Mouse (Mus musculus): Measurements from ENCODE around the gene Ncapg.
A peak's percentile ranks its signal among the peaks of the same experiment; 100 is the strongest.
"Not testable (repeated sequence)": the region's sequence is repeated elsewhere in the genome, so short reads cannot be mapped to it uniquely, and the experiment has no call there.

The Ncapg gene

DNA sequence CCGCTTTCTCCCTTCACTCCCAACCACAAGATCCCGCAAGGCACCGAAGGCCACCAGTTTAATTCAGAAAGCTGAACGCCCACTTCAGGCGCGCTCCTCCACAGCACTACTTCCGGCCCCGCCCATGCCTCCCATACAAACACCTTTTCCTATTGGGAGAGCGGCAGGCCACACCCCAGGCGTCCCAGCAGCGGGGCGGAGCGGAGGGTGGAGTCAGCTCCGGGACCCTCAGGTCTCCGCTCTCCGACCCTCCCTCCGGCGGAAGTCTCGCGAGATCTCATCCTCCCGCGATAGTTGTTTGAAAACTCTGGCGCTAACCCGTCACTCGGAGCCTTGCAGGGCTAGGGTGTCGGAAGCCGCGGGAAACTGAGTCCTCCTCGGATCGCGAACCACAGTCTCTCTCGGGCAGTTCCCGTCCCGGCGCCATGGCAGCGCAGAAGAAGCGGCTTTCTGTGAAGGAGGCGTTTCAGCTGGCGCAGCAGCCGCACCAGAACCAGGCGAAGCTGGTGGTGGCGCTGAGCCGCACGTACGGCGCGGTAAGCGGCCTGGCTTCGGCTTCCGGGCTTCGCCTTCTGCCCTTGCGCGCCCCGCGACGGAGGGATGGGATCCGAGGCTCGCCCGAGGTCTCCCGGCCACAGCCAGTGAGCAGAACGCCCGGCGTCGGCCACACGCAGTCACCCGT, at the start of gene Ncapg:
Gene Ncapg (plus strand): TSS at position 322 of the 682 bp plus-strand sequence.
- DNase-seq (ENCODE audit: low spot score): peak; percentile 100

DNA sequence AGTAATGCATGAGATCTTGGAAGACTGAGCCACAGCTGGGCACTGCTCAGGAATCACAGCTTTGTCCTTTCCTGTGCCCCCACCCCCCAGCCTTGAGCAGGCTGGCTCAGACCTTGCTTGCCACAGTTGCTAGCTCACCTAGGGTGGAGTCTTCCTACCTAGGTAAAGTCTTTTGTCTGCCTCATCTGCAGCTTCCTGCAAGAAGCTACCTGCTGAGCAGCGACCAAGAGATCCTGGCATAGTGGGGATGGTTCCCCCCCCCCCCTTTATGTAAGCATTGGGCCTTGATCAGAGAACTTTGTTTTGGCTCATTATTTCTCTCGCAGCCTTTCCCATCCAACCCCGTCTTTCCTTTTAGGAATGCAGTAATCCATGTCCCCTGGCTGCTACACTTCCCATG, 48.2 kb upstream of the Ncapg start:
- no peak for DNase-seq (ENCODE audit: low spot score)

DNA sequence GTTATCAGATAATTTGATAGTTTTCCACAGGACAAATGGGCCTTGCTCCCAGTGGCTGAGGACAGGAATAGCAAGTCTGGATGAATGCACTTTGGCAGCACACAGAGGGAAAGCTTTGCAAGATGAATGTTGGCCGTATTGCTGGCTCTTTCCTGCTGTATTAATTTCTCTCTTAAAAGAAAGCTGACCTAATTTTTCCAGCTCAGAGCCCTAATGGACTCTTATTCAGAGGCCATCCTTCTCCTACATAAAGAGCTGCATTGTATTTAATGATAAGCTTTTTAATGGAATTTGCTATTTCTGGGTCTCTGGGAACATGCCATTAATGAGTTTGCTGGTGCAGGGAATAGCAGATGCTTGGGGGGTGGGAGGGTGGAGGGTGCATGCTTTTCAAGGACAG, 41.9 kb upstream of the Ncapg start:
- no peak for DNase-seq (ENCODE audit: low spot score)

DNA sequence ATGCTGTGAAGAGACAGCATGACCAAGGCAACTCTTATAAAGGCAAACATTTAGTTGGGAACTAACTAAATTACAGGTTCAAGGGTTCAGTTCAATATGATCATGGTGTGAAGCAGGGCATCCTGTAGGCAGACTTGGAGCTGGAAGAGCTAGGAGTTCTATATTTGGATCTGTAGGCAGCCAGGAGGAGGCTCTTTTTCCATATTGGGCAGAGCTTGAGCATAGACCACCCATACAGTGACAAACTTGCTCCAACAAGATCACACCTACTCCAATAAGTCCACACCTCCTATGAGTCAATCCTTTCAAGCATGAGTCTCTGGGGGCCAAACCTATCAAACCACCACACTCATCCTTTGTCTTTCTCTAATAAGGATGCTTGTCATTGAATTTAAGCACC, 40.2 kb upstream of the Ncapg start:
- no peak for DNase-seq (ENCODE audit: low spot score)

DNA sequence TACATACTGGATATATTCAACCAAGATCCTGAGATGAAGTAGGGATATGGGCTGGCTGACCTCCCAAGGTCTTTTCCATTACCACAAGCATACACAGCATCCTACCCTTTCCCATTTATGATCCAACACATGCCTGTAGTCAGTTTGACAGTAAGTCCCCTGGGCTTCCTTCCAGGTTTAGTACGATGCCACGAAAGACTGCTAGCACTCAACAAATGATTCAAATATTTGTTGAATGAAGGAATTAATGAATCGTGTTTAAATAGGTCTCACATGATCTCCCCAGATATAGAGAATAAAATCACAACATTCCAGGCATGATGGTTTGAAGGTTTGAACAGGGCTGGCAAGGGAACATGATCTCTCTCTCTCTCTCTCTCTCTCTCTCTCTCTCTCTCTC, 31.3 kb upstream of the Ncapg start:
- DNase-seq (ENCODE audit: low spot score): no peak

DNA sequence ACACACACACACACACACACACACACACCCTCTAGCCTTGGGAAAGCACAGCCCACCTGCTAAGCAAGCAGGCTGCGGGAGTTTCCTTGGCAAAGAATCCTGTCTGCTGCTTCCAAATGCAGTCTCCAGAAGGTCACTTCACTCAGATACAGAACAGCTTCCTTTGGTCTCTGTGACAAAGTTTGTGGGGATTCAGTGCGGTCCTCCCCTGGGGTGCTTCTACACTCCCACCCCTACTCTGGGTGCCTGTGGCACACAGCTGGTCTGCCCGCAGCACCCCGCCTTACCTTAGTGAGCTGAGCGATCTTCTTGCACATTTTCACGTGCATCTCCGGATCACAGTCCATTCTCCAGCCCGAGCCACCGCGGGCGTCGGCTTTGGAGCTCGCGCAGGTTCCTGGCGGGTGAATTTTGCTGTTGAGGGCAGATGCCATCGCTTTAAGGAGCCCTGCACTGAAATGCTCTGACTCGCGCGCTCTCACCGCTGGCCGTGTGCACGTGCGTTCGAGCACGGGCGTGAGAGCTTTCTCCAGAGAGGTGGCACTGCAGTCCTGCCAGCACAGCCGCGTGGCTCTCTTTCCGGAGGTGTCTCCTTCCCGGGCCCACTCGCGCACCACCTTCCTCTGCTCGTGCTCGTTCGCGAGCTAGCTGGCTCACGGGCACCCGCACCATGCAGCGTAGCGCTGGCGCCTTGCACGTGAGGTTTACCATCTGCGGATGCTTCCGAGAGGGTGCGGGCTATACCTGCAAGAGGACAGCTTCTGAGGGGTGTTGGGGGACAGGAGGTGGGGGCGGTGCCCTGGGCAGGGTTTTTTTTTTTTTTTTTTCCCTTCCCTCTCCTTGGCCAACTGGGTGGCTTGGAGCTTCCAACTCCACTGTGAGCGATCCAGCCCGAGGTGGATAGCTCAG, 30.7 kb upstream of the Ncapg start, which contains the start of gene Fam184b:
Gene Fam184b (minus strand): TSS at position 809 of the 909 bp plus-strand sequence.
- DNase-seq (ENCODE audit: low spot score): no peak

DNA sequence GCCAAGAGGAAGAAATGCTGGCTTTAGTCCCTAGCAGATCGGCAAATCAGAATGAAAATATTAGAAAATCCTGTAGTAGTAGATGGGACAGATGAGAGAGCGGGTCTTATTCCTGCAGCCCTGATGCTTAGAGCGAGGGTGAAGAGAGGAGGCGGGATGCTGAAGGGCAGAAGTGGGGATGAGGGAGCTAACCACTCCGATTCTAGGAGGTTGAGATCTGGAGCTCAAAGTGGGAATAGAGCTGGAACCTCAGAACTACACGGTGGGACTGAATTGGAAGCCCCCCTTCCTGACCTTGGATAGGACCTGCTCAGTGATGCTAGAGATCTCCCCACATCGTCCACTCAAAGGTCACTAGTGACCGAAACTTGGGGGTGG, 30.0 kb upstream of the Ncapg start:
- DNase-seq (ENCODE audit: low spot score): no peak

DNA sequence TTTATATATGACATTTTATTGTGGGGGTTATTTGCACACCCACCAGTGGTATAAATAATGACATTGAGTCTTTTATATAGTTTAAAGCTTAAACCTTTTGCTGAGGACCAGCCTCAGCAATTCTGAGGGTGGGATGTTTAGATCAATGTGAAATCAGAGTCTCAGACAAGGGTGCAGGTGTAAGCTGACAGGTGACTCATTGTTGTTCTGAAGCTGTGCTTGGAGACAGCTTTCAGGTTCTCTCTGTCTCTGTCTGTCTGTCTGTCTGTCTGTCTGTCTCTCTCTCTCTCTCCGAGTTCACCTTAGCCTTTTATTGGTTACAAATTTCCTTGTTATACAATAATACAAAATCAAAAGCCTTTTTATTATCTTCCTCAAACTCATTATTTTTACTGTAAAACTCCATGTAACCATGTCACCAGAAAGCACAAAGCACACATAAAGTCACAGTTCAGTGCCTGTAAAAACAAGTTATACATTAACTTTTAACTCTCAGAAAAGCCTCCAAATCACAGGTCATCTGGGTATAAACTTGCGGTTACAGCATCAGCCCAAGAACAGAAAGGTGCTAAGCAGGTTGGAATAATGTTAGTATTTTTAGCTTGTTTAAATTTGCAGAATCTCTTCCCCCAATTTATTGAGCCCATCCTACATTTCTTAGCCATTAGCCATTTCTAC, 18.6 kb upstream of the Ncapg start:
- DNase-seq (ENCODE audit: low spot score): no peak

DNA sequence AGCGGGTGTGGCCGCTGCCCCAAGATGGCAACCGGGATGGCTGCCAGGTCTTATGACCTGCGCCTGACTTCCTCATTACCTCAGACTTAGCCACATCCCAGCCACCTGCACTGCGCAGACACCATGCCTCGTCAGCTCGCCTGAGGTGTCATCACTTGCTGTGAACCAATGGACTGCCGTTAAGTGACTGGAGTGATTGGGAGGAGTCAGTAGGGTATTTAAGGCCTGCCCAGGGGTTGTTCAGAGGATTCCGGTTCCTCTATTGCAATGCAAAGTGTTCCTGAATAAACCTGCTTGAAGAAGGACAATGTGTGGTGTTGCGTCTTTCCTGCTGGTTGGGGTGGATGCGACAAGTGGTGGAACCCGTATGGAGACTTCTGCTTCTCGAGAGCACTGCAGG, 11.3 kb upstream of the Ncapg start:
- not testable (repeated sequence) for DNase-seq (ENCODE audit: low spot score)

DNA sequence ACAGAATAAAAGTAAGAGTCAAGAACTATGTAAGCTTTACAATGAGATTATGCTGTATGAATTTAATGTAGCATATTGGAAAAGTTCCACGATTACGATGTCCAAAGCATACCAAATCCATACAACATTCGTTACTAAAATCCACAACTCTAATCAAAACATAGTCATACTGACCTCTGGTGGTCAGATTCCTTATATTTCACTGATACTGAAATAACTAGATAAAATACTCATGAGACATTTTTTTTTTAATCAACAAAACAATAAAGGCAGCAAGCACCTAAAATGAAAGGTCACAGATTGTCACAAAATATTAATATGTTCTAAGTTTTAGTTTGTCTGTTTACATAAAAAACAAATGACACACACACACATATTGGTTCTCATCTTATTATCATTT, 1.4 kb upstream of the Ncapg start:
- peak; percentile 62 for DNase-seq (ENCODE audit: low spot score)

DNA sequence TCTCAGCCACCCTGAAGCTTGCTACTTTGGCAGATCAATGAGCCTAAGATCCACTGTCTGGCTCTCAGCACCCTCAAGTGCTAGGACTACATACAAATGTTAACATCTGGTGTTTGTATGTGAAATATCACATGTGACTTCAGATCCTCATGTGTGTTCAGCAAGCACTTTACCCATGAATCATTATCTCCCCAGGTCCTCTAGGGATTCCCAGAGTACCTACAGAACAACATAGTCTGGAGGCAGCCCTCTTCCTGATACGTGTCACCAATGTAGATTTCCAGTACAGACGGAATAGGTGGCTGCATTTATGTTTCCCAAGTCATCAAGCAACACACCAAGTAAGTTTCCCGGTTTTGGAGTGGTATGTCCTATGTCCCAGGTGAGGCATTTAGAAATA, 888 bp upstream of the Ncapg start:
- peak; percentile 43 for DNase-seq (ENCODE audit: low spot score)

DNA sequence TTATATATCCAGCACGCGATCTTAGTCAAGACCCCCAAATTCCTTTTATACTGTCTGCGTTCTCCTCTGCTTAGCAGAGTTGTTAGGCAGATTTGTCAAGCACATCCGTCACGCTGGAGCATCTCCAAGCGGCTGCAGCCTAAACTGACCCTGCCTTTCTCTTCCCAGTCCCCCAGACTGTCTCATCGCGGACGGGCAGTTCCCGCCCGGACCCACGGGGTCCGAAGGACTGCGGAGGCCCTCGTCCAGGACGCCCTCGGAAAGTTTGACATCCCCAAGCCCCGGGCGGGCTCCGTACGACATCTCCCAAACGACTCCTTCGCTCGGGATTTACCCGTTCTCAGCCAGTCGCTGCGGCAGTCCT, 503 bp upstream of the Ncapg start:
- no peak for DNase-seq (ENCODE audit: low spot score)

DNA sequence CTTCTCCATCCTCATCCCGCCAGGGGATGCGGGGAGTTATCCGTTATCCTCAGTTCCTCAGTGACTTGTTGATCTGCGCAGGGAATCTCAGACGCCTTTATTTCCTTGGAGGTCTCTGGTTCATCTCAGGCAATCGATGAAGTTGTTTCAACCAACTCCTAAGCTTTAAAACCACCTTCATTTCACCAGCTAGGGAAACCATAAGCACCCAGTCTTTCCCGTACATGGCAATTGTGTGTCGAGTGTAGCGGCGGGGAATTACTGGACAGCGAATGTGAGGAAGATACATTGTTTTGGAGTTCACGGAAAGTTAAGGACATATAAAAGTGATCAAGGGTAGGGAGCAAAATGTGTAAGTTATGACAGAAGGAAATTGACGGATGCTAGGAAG, 556 bp downstream of the Ncapg start:
- peak; percentile 43 for DNase-seq (ENCODE audit: low spot score)

DNA sequence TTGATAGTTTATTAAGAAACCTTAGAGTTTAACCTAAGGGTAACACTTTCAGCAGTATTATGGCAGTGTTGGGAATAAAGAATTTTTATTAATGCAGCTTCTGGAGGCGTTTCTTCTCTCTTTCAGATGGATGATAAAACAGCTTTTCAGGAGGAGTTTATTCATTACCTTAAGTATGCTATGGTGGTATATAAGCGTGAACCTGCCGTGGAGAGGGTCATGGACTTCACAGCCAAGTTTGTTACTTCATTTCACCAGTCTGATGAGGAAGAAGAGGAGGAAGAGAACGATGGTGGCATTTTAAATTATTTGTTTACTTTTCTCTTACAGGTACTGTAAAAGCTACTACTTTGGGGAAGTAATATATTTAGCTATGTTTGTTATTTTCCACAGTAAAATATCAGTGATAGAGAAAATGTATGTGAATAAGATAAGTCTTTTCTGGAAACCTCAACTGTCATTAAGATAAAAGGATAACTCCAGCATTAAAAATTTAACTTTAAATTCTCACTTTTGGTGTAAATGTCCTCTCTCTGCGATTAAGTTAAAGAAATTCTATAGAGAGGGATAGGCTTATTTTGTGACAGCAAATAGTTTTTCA, 1.3 kb downstream of the Ncapg start:
- DNase-seq (ENCODE audit: low spot score): no peak

DNA sequence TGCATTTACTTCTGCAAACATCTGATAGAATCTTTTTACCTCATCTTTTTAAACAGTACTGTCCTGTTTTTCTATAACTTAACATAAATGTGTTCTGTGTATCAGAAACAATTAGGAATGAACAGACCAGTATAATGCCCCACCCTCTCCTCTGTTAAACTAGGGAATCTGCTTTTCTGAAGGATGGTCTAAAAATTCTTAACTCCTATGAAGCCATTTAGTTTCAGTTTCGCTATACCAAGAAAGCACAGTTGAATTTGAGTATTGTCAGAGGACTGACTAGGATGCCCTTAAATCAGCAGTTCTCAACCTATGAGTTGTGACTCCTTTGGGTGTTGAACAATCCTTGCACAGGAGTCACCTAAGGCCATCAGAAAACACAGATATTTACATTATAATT, 5.3 kb downstream of the Ncapg start:
- DNase-seq (ENCODE audit: low spot score): no peak

DNA sequence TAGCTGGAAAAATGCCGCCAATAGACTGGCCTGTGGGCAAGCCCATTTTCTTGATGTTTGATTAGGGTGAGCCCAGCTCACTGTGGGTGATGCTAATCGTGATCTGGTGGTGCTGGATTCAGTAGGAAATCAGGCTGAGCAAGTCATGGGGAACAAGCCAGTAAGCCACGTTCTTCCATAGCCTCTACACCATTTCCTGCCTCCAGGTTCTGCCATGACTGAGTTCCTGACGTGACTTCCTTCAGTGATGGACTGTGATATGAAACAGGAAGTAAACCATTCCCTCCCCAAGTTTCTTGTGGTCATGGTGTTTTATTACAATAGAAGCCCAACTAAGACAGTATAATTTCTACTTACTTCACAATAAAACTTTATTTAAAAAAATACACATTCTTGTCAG, 7.9 kb downstream of the Ncapg start:
- no peak for DNase-seq (ENCODE audit: low spot score)

DNA sequence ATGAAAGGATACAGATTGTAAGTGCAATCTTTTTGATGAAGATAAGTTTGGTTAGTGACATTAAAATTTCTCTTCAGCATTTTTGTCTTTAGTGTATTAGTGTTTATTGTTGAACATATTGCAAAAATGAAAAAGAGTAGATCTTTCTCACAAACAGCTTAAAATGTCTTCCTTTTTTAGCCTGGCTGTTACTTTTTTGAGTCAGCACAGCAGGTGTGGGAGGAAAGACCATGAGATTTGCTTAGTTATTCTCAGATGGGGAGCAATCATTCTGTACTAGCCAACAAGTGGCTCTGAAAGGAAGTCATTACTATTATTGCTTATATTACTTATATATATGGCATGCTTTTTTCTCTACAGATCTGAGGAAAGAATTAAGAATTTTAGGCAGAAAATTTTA, 10.2 kb downstream of the Ncapg start:
- no peak for DNase-seq (ENCODE audit: low spot score)

DNA sequence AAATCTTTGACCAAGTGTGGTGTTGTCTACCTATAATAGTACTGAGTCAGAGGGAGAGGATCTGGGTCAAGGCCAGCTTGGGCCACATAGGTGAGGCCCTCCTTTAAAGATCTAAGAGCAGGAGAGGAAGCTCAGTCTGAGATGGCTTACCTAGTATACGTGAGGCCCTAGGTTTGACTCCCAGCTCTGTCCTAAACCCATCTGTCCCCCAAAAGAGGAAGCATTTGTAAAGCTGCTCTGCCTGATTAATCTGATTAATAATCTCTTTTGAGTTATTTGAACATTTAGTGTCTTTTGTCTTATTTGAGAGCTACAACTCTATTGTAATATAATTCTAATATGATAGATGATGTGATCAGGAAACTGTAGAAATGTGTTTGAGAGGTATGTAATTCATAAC, 13.7 kb downstream of the Ncapg start:
- DNase-seq (ENCODE audit: low spot score): no peak

DNA sequence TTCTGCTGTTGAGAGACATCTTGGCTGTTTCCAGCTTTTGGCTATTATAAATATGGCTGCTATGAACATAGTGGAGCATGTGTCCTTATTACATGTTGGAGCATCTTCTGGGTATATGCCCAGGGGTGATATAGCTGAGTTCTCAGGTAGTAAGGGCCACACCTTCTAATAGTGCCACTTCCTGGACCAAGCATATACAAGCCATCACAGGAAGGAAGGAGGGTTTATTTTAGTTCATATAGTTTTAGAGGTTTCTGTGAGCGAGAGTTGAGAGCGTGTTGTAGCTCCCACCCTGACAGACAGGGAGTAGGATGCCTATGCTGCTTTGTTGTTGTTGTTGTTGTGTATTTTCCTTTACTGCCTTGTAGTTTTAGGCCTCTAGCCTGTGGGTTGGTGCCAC, 15.5 kb downstream of the Ncapg start:
- DNase-seq (ENCODE audit: low spot score): no peak

DNA sequence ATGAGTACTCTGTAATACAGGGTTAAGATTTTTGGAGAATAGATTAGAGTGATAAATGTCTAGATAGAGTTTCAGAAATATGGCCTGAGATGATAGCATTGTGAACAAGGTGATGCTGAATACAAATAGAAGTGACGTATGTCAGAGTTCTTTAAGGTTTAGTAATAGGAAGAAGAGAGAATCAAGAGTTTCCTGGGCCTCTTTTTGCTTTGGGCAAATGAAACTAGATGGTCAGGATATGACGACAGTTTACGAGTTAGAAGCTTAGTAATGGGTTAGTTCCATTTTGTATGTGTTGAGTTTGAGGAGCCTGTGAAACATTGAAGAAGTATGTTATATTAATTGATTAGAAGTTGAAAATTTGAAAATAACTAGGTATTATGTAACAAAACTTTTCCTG, 16.5 kb downstream of the Ncapg start:
- DNase-seq (ENCODE audit: low spot score): no peak

DNA sequence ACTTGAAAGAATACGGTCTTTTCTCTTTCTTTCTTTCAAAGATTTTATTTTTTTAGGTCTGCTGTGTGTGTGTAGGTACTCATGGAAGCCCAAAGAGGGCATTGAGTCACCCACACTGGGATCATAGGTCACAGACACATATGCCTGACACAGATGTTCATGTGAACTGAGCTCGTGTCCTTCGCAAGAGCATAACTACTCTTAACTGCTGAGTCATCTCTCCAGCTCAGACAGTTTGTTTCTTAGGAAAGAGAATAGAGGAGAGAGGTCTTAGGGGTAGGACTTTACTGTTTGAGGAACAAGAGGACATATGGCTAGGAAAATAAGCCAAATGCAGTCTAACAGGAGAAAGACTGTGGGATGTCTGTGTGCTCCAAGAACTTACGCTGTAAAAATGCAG, 19.4 kb downstream of the Ncapg start:
- DNase-seq (ENCODE audit: low spot score): no peak

DNA sequence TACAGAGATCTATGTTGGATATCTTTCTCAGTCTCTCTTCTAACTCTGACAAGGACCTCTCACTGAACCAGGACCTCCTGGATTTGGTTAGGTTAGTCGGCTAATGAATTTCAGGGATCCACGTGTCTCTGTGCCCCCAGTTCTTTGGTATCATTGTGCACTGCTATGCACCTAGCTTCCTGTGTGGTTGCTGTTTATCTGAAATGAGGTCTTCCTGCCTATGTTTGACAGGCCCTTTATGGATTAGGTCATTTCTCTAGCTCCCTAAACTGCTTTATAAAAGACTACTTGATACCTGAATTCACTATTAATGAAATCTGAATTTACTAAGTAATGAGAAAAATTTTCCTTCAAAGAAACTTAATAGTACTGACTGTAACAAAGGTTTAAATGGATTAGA, 21.1 kb downstream of the Ncapg start:
- no peak for DNase-seq (ENCODE audit: low spot score)

DNA sequence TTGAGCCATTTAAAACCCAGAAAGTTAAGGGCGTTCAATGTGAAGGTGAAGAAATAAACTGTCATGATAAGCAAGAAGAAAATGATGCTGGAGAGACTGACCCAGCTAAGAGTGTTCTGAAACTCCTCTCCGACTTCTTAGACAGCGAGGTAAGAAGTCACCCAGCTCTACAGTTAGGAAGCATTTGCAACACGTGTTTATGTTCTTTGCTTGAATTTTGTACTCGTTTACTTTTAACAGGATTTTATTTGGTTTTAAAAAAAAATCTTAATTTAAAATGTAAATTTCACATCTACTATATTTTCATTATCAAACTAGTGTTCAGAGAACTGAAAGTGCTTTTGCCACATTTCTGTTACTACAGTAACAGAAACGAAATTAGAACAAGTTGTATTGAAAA, 22.0 kb downstream of the Ncapg start:
- no peak for DNase-seq (ENCODE audit: low spot score)
